Mouse (Mus musculus) liver, postnatal 0 days (tissue): ENCODE measurements around the gene Snx17.

Source experiments
- CTCF ChIP-seq: sonication (generic); IDR thresholded peaks from 2 replicates; pipeline ENCODE4 v1.5.1; 2016; ENCODE audit warnings: antibody characterized with exemption, low read depth
- EP300 ChIP-seq: IDR thresholded peaks from 2 replicates; pipeline ENCODE4 v1.6.1; 2016; ENCODE audit warnings: antibody characterized with exemption, low read depth, mild to moderate bottlenecking

- TF ChIP-seq EP300 (no peak), CTCF (no peak)
Measured at GRCm38 (mm10) chr5:31198616-31199320, 5.7 kb downstream of the Snx17 start.
